9 mouse cellular contexts compared by ENCODE assay signal in the genomic region with DNA sequence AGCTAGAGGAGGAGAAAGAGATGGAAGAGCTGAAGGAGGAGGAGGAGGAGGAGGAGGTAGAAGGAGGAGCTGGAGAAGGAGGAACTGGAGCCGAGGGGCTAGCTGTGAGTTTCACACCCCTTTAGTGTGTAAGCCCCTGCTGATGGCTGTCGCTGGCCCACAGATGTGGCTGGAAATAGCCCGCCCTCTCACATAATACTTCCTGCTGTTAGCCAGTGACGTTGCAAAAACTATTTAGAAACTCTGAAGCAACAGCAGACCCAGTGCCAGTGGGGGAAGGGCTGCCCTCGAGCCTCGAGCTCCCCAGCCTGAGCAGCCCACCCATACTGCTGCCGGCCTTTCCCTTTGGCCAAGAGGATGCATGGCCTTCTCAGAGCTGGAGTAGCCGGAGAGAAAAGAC. TPM values are rescaled to one million over a fixed set of nuclear protein-coding genes. Genes with fewer than 3 reads are reported as not detected.
DNase-seq lines count a peak whose midpoint lies in the region; ATAC-seq lines count a peak whose summit lies in the region.
"Had no signal": no experiment of that assay in that cellular context is flagged by ENCODE, and none has a peak within 500 bp of the region (broad histone marks: within the 10 kb centered on the region; RNA-seq: fewer than 3 reads in every experiment).

No protein-coding gene starts in this region.

- no peak overlapping the region for H3K9ac ChIP-seq in hindbrain, embryonic 12.5 days
- no peak overlapping the region for H3K9ac ChIP-seq in hindbrain, embryonic 16.5 days (ENCODE audit: low read depth, low read length)

- H3K9me3 ChIP-seq in hindbrain, embryonic 12.5 days (replicated peaks): no peaks in the 10 kb centered on the region
- no peaks in the 10 kb centered on the region for H3K9me3 ChIP-seq in hindbrain, embryonic 16.5 days (ENCODE audit: control insufficient read depth, low read length)

- H3K27ac ChIP-seq in hindbrain, embryonic 12.5 days: peak overlapping the region; percentile 48
- H3K27ac ChIP-seq in hindbrain, embryonic 16.5 days (ENCODE audit: low read depth, low read length): no peak overlapping the region

- peak; percentile 40 for DNase-seq in embryo, embryonic 10.5 days (ENCODE audit: low spot score)
- peak; percentile 29 for DNase-seq in kidney, postnatal 14 days
- no peak for DNase-seq in urinary bladder, adult 2 months (ENCODE audit: low spot score)
- no peak for DNase-seq in left cerebral cortex, adult 8-10 months (ENCODE audit: low spot score in 2 of 2)

- peaks cover 5% of the 10 kb centered on the region; the same call in 1 of the 2 replicates for H3K27me3 ChIP-seq in hindbrain, embryonic 12.5 days
- no peaks in the 10 kb centered on the region for H3K27me3 ChIP-seq in hindbrain, embryonic 16.5 days (replicated peaks; ENCODE audit: control insufficient read depth, insufficient read depth, low read length)

- H3K36me3 ChIP-seq in hindbrain, embryonic 12.5 days: no peaks in the 10 kb centered on the region
- H3K36me3 ChIP-seq in hindbrain, embryonic 16.5 days (ENCODE audit: control insufficient read depth, insufficient read depth, low read length): no peaks in the 10 kb centered on the region

- peak overlapping the region; percentile 15; the same call in 1 of the 2 replicates for H3K4me2 ChIP-seq in hindbrain, embryonic 12.5 days (replicated peaks)
- H3K4me2 ChIP-seq in hindbrain, embryonic 16.5 days (ENCODE audit: low read length): no peak overlapping the region

- 38% methylated on average over 8 of the region's 8 CpGs for WGBS in hindbrain, embryonic 12.5 days
- WGBS in hindbrain, embryonic 16.5 days: 40% methylated on average over 8 of the region's 8 CpGs

- peaks cover 54% of the 10 kb centered on the region for H3K4me1 ChIP-seq in hindbrain, embryonic 12.5 days
- peaks cover 35% of the 10 kb centered on the region for H3K4me1 ChIP-seq in hindbrain, embryonic 16.5 days (ENCODE audit: control insufficient read depth, insufficient read depth, low read depth, low read length)

- H3K4me3 ChIP-seq in hindbrain, embryonic 12.5 days: no peak overlapping the region
- H3K4me3 ChIP-seq in hindbrain, embryonic 16.5 days (ENCODE audit: low read length): no peak overlapping the region

- ATAC-seq in hindbrain, embryonic 12.5 days (ENCODE audit: low FRiP score): no peak
- ATAC-seq in hindbrain, embryonic 16.5 days: no peak
- ATAC-seq in megakaryocyte progenitor cell, adult 5-6 weeks (replicated peaks; ENCODE audit: poor library complexity): peak; percentile 42
- ATAC-seq in cerebellum, adult (ENCODE audit: insufficient number of reproducible peaks, low FRiP score, low TSS enrichment): no peak

RNA-seq across cellular contexts. Expression of a gene that starts 3.3 kb away (rescaled TPM):
- 16.1 and 19.6 TPM in 2 replicates for polyA plus RNA-seq in hindbrain, embryonic 12.5 days (2016; fragmentation: Nextera tagmentation; extraction: Ambion mirVana)
- 27.6 and 30.3 TPM in 2 replicates for polyA plus RNA-seq in hindbrain, embryonic 16.5 days (2015; fragmentation: Nextera tagmentation; extraction: Ambion mirVana)
- total RNA-seq in megakaryocyte progenitor cell, adult 5-6 weeks (2015): 68.5 and 74.5 TPM in 2 replicates
- 31.4 and 39.4 TPM in 2 replicates for total RNA-seq in megakaryocyte progenitor cell, adult 5-6 weeks (2017)
- polyA plus RNA-seq in urinary bladder, adult 2 months (2012; rRNA removed): 54.6 and 76.8 TPM in 2 replicates
- 10 to 100 TPM; 17.4 to 20.2 (median 18.7) TPM for total RNA-seq in left cerebral cortex, adult 8-10 months (2022)

RNA-seq across cellular contexts. Expression of a gene that starts 56.2 kb away (rescaled TPM):
- not detected in 2 replicates for polyA plus RNA-seq in hindbrain, embryonic 12.5 days (2016; fragmentation: Nextera tagmentation; extraction: Ambion mirVana)
- polyA plus RNA-seq in hindbrain, embryonic 16.5 days (2015; fragmentation: Nextera tagmentation; extraction: Ambion mirVana): 0.36 TPM in 1 of 2 replicates, not detected in the other
- not detected in 2 replicates for total RNA-seq in megakaryocyte progenitor cell, adult 5-6 weeks (2015)
- total RNA-seq in megakaryocyte progenitor cell, adult 5-6 weeks (2017): not detected in 2 replicates
- not detected in 2 replicates for polyA plus RNA-seq in urinary bladder, adult 2 months (2012; rRNA removed)
- total RNA-seq in left cerebral cortex, adult 8-10 months (2022): 1 to 10 TPM in 1 of 4 experiments, under 1 TPM in 2, not detected in 1; 0.80 to 1.3 (median 0.93) TPM
- polyA plus RNA-seq: large intestine, adult 2 months had no signal

Comparison
In these comparisons a context has a peak if more than half of its experiments do, and no peak if none do; other contexts are left out.
1. DNase-seq: peak in embryo, embryonic 10.5 days (single experiment) and kidney, postnatal 14 days (single experiment); none in urinary bladder, adult 2 months (single experiment) and left cerebral cortex, adult 8-10 months (0 of 2).